Comparison of ENCODE assay signal across 8 mouse cellular contexts in the genomic region with DNA sequence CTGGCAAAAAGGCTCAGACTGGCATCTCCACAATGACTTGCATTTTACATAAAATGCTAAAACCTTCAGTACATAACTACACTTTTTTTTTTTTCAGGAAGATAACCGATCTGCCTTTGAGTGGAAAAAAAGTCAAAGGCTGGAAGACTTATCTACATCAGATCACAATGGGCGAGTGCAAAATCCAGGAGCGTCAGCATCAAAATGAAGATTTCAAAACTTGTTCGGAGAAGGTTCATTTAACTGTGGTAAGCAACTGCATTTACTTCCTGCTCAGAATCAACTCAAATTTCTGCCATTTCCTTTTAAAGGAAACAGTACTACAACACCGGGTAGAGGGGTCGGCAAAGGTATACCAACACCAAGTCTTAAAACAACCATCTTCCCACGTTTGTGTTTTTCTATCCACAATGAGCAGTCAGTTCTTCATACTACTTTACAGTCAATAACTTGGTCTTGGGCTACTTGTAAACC. TPM values are rescaled to one million over a fixed set of nuclear protein-coding genes. Genes with fewer than 3 reads are reported as not detected.
DNase-seq lines count a peak whose midpoint lies in the region; ATAC-seq and TF ChIP-seq lines count a peak whose summit lies in the region.

No protein-coding gene starts in this region.

- no peaks in the 10 kb centered on the region for H3K9me3 ChIP-seq in kidney, embryonic 16.5 days (ENCODE audit: low read length)
- no peaks in the 10 kb centered on the region for H3K9me3 ChIP-seq in hindbrain, embryonic 15.5 days

- TF ChIP-seq CTCF in bone marrow, adult 2 months (IDR thresholded peaks at IDR 0.05; ENCODE audit: control insufficient read depth, insufficient read depth, low read length) = no peak

- ATAC-seq in kidney, embryonic 16.5 days (ENCODE audit: low FRiP score, low TSS enrichment) = no peak
- ATAC-seq in hindbrain, embryonic 15.5 days (ENCODE audit: low FRiP score, low read depth) = no peak

- peak overlapping the region; percentile 97 for H3K4me3 ChIP-seq in kidney, embryonic 16.5 days (ENCODE audit: low read length)
- peak overlapping the region; percentile 94 for H3K4me3 ChIP-seq in bone marrow, adult 2 months (replicated peaks; ENCODE audit: control insufficient read depth, low read depth, low read length)
- peak overlapping the region; percentile 88 for H3K4me3 ChIP-seq in hindbrain, embryonic 15.5 days
- H3K4me3 ChIP-seq in myocyte = peak overlapping the region; percentile 71

- WGBS in kidney, embryonic 16.5 days = 8% methylated on average over 7 of the region's 7 CpGs
- WGBS in bone marrow, adult 2 months = under 1% methylated on average over 7 of the region's 7 CpGs
- WGBS in hindbrain, embryonic 15.5 days = 16% methylated on average over 7 of the region's 7 CpGs

- DNase-seq in kidney, postnatal 25 days = no peak
- DNase-seq in gastrocnemius, postnatal 36 days = no peak
- DNase-seq in urinary bladder, adult 2 months (ENCODE audit: low spot score) = no peak
- no peak for DNase-seq in left cerebral cortex, postnatal 14 days (ENCODE audit: low spot score in 2 of 2)

- H3K9ac ChIP-seq in kidney, embryonic 16.5 days (replicated peaks; ENCODE audit: low read length) = peak overlapping the region; percentile 97
- peak overlapping the region; percentile 85 for H3K9ac ChIP-seq in hindbrain, embryonic 15.5 days

- peak overlapping the region; percentile 83 for H3K4me2 ChIP-seq in kidney, embryonic 16.5 days (replicated peaks; ENCODE audit: low read depth, low read length)
- peak overlapping the region; percentile 83 for H3K4me2 ChIP-seq in hindbrain, embryonic 15.5 days
- peak overlapping the region; percentile 88 for H3K4me2 ChIP-seq in myocyte (ENCODE audit: low read depth)

- intact Hi-C loops in gastrocnemius, postnatal 36 days (cut with DNase I) = loop anchor here (5.0 kb wide), 1 partner anchor 37 kb away; no protein-coding TSS in a partner anchor
- intact Hi-C loops in left cerebral cortex, postnatal 14 days (cut with DNase I) = loop anchor here (5.0 kb wide), 1 partner anchor 37 kb away; no protein-coding TSS in a partner anchor

- no peaks in the 10 kb centered on the region for H3K36me3 ChIP-seq in kidney, embryonic 16.5 days (ENCODE audit: insufficient read depth, low read length)
- H3K36me3 ChIP-seq in hindbrain, embryonic 15.5 days = no peaks in the 10 kb centered on the region
- H3K36me3 ChIP-seq in myocyte (ENCODE audit: control insufficient read depth, insufficient read depth) = no peaks in the 10 kb centered on the region

- H3K27me3 ChIP-seq in kidney, embryonic 16.5 days (ENCODE audit: insufficient read depth, low read length) = no peaks in the 10 kb centered on the region
- H3K27me3 ChIP-seq in hindbrain, embryonic 15.5 days = no peaks in the 10 kb centered on the region
- H3K27me3 ChIP-seq in myocyte (ENCODE audit: control insufficient read depth, insufficient read depth, insufficient read length) = no peaks in the 10 kb centered on the region

- peak overlapping the region; percentile 97 for H3K27ac ChIP-seq in kidney, embryonic 16.5 days (ENCODE audit: low read length)
- no peak overlapping the region for H3K27ac ChIP-seq in bone marrow, adult 2 months (ENCODE audit: control insufficient read depth, insufficient read depth, low read depth, low read length, poor library complexity)
- H3K27ac ChIP-seq in hindbrain, embryonic 15.5 days (replicated peaks) = peak overlapping the region; percentile 100

- H3ac ChIP-seq in myocyte (ENCODE audit: control insufficient read depth, insufficient read length) = peak overlapping the region; percentile 89

- peaks cover 68% of the 10 kb centered on the region for H3K79me2 ChIP-seq in myocyte (ENCODE audit: control insufficient read depth, insufficient read depth)

- TF ChIP-seq POLR2A in bone marrow, adult 2 months (IDR thresholded peaks at IDR 0.05; ENCODE audit: borderline replicate concordance, control insufficient read depth, low read depth, low read length) = no peak
- no peak for TF ChIP-seq POLR2A in myocyte (IDR thresholded peaks at IDR 0.05; ENCODE audit: insufficient read length, low read depth)

- H3K4me1 ChIP-seq in kidney, embryonic 16.5 days (ENCODE audit: insufficient read depth, low read length) = peaks cover 30% of the 10 kb centered on the region
- H3K4me1 ChIP-seq in bone marrow, adult 2 months (ENCODE audit: control insufficient read depth, insufficient read depth, low read length) = no peaks in the 10 kb centered on the region; the same call in 1 of the 2 replicates
- peaks cover 34% of the 10 kb centered on the region for H3K4me1 ChIP-seq in hindbrain, embryonic 15.5 days (replicated peaks)

TF ChIP-seq in myocyte, 11 proteins besides CTCF, POLR2A, EP300 and RAD21:
- no peak for TF ChIP-seq MAX (IDR thresholded peaks at IDR 0.05; ENCODE audit: low read depth)
- no peak for TF ChIP-seq USF1 (IDR thresholded peaks at IDR 0.05; ENCODE audit: low read depth)
- no peak for TF ChIP-seq SRF (IDR thresholded peaks at IDR 0.05; ENCODE audit: control insufficient read depth, insufficient read length, low read depth)
- TF ChIP-seq TCF3 (IDR thresholded peaks at IDR 0.05; ENCODE audit: insufficient read length, low read depth) = no peak
- no peak for TF ChIP-seq MYOD1 (IDR thresholded peaks at IDR 0.05; ENCODE audit: control insufficient read depth in 1 of 3, insufficient read length in 2 of 3, low read depth in 2 of 3)
- TF ChIP-seq MYOG (IDR thresholded peaks at IDR 0.05; ENCODE audit: control insufficient read depth in 1 of 3, insufficient read depth in 1 of 3, insufficient read length in 2 of 3, low read depth in 2 of 3) = no peak
- no peak for TF ChIP-seq POLR2AphosphoS2 (IDR thresholded peaks at IDR 0.05; ENCODE audit: insufficient read length, low read depth)
- TF ChIP-seq E2F4 (IDR thresholded peaks at IDR 0.05; ENCODE audit: insufficient read depth) = no peak
- TF ChIP-seq CEBPB (IDR thresholded peaks at IDR 0.05; ENCODE audit: insufficient read depth, poor library complexity, severe bottlenecking) = no peak
- no peak for TF ChIP-seq REST (IDR thresholded peaks at IDR 0.05; ENCODE audit: insufficient read depth, insufficient read length)
- no peak for TF ChIP-seq TCF12 (IDR thresholded peaks at IDR 0.05; ENCODE audit: insufficient read depth, poor library complexity, severe bottlenecking)

RNA-seq across cellular contexts. Expression of gene Ggnbp2, which starts 1.8 kb away (rescaled TPM):
- 62.6 and 63.3 TPM in 2 replicates for polyA plus RNA-seq in kidney, embryonic 16.5 days (2015; fragmentation: Nextera tagmentation; extraction: Ambion mirVana)
- polyA plus RNA-seq in bone marrow, adult 2 months (2011; ENCODE audit: insufficient read depth, insufficient read length, low replicate concordance, missing spikeins) = 67.9 and 113 TPM in 2 replicates
- polyA plus RNA-seq in hindbrain, embryonic 15.5 days (2015; fragmentation: Nextera tagmentation; extraction: Ambion mirVana) = 68.9 and 72.9 TPM in 2 replicates
- 24.8 TPM for polyA plus RNA-seq in myocyte (2012; fragmentation: generic; extraction: Trizol)
- total RNA-seq in gastrocnemius, postnatal 36 days (2021) = 10 to 100 TPM; 30.6 to 40.6 TPM
- 85.6 and 91.4 TPM in 2 replicates for polyA plus RNA-seq in urinary bladder, adult 2 months (2012; rRNA removed)
- total RNA-seq in left cerebral cortex, postnatal 14 days (2021) = 10 to 100 TPM; 78.1 to 81.8 TPM

RNA-seq across cellular contexts. Expression of gene Myo19, which starts 11.1 kb away (rescaled TPM):
- polyA plus RNA-seq in kidney, embryonic 16.5 days (2015; fragmentation: Nextera tagmentation; extraction: Ambion mirVana) = 11.8 and 13.9 TPM in 2 replicates
- polyA plus RNA-seq in bone marrow, adult 2 months (2011; ENCODE audit: insufficient read depth, insufficient read length, low replicate concordance, missing spikeins) = 4.3 and 8.1 TPM in 2 replicates
- 6.8 and 7.7 TPM in 2 replicates for polyA plus RNA-seq in hindbrain, embryonic 15.5 days (2015; fragmentation: Nextera tagmentation; extraction: Ambion mirVana)
- 4.8 TPM for polyA plus RNA-seq in myocyte (2012; fragmentation: generic; extraction: Trizol)
- total RNA-seq in gastrocnemius, postnatal 36 days (2021) = 1 to 10 TPM; 1.9 to 3.6 TPM
- polyA plus RNA-seq in urinary bladder, adult 2 months (2012; rRNA removed) = 14.5 and 17.4 TPM in 2 replicates
- total RNA-seq in left cerebral cortex, postnatal 14 days (2021) = 10 to 100 TPM; 12.3 to 12.8 TPM

RNA-seq across cellular contexts. Expression of gene Pigw, which starts 11.3 kb away (rescaled TPM):
- 3.8 and 4.3 TPM in 2 replicates for polyA plus RNA-seq in kidney, embryonic 16.5 days (2015; fragmentation: Nextera tagmentation; extraction: Ambion mirVana)
- polyA plus RNA-seq in bone marrow, adult 2 months (2011; ENCODE audit: insufficient read depth, insufficient read length, low replicate concordance, missing spikeins) = 2.7 and 2.9 TPM in 2 replicates
- 2.2 and 2.3 TPM in 2 replicates for polyA plus RNA-seq in hindbrain, embryonic 15.5 days (2015; fragmentation: Nextera tagmentation; extraction: Ambion mirVana)
- 4.5 TPM for polyA plus RNA-seq in myocyte (2012; fragmentation: generic; extraction: Trizol)
- 1 to 10 TPM; 4.0 to 5.5 TPM for total RNA-seq in gastrocnemius, postnatal 36 days (2021)
- 5.7 and 8.2 TPM in 2 replicates for polyA plus RNA-seq in urinary bladder, adult 2 months (2012; rRNA removed)
- 1 to 10 TPM; 7.5 to 9.5 TPM for total RNA-seq in left cerebral cortex, postnatal 14 days (2021)

RNA-seq across cellular contexts. Expression of gene Dhrs11, which starts 40.0 kb away (rescaled TPM):
- polyA plus RNA-seq in kidney, embryonic 16.5 days (2015; fragmentation: Nextera tagmentation; extraction: Ambion mirVana) = 13.1 and 14.9 TPM in 2 replicates
- 144 and 158 TPM in 2 replicates for polyA plus RNA-seq in bone marrow, adult 2 months (2011; ENCODE audit: insufficient read depth, insufficient read length, low replicate concordance, missing spikeins)
- 8.6 and 10.5 TPM in 2 replicates for polyA plus RNA-seq in hindbrain, embryonic 15.5 days (2015; fragmentation: Nextera tagmentation; extraction: Ambion mirVana)
- polyA plus RNA-seq in myocyte (2012; fragmentation: generic; extraction: Trizol) = 13.8 TPM
- 10 to 100 TPM; 30.6 to 33.4 TPM for total RNA-seq in gastrocnemius, postnatal 36 days (2021)
- polyA plus RNA-seq in urinary bladder, adult 2 months (2012; rRNA removed) = 13.5 and 15.8 TPM in 2 replicates
- total RNA-seq in left cerebral cortex, postnatal 14 days (2021) = 1 to 10 TPM; 7.2 to 7.6 TPM

RNA-seq across cellular contexts. Expression of gene Znhit3, which starts 47.3 kb away (rescaled TPM):
- 57.6 and 61.6 TPM in 2 replicates for polyA plus RNA-seq in kidney, embryonic 16.5 days (2015; fragmentation: Nextera tagmentation; extraction: Ambion mirVana)
- polyA plus RNA-seq in bone marrow, adult 2 months (2011; ENCODE audit: insufficient read depth, insufficient read length, low replicate concordance, missing spikeins) = 11.3 and 24.5 TPM in 2 replicates
- polyA plus RNA-seq in hindbrain, embryonic 15.5 days (2015; fragmentation: Nextera tagmentation; extraction: Ambion mirVana) = 67.6 and 67.9 TPM in 2 replicates
- 18.5 TPM for polyA plus RNA-seq in myocyte (2012; fragmentation: generic; extraction: Trizol)
- 10 to 100 TPM; 11.7 to 12.8 TPM for total RNA-seq in gastrocnemius, postnatal 36 days (2021)
- 22.6 and 25.4 TPM in 2 replicates for polyA plus RNA-seq in urinary bladder, adult 2 months (2012; rRNA removed)
- 10 to 100 TPM; 28.0 to 34.8 TPM for total RNA-seq in left cerebral cortex, postnatal 14 days (2021)
